Mouse (Mus musculus) embryonic facial prominence, embryonic 10.5 days (tissue): ENCODE measurements around the gene Prim1. TPM values are rescaled to one million over a fixed set of nuclear protein-coding genes. Genes with fewer than 3 reads are reported as not detected.

Experiments used
- DNase-seq: peaks from one replicate; pipeline ENCODE4 v3.0.0-alpha.2; 2017; ENCODE audit warnings: low spot score
- H3K27ac ChIP-seq: fragments of 300-500 bp; sonication (generic); replicated peaks from 2 replicates; pipeline ENCODE4 v1.5.1; 2016; ENCODE audit warnings: mild to moderate bottlenecking
- H3K27me3 ChIP-seq: fragments of 300-500 bp; sonication (generic); replicated peaks from 2 replicates; pipeline ENCODE4 v1.6.1; 2016; ENCODE audit warnings: low read depth, mild to moderate bottlenecking; ENCODE audit not compliant: poor library complexity, severe bottlenecking
- H3K36me3 ChIP-seq: fragments of 300-500 bp; sonication (generic); replicated peaks from 2 replicates; pipeline ENCODE4 v1.6.1; 2016; ENCODE audit warnings: mild to moderate bottlenecking, moderate library complexity
- H3K4me1 ChIP-seq: fragments of 300-500 bp; sonication (generic); 2 replicates; pipeline ENCODE4 v1.6.1; 2016
- H3K4me3 ChIP-seq: fragments of 300-500 bp; sonication (generic); 2 replicates; pipeline ENCODE4 v1.5.1; 2016; ENCODE audit warnings: mild to moderate bottlenecking, moderate library complexity
- H3K9me3 ChIP-seq: fragments of 300-500 bp; sonication (generic); 2 replicates; pipeline ENCODE4 v1.6.1; 2016; ENCODE audit warnings: mild to moderate bottlenecking
- WGBS: fragments of 180-500 bp; shearing (Covaris S2); methylation state at CpG from one replicate; pipeline ENCODE4 v1.1.7; 2016; 5-methylcytosine and 5-hydroxymethylcytosine counted together
- polyA plus RNA-seq: library from polyadenylated mRNA; unstranded; fragments of >200 nt; fragmentation: Nextera tagmentation; extraction: Ambion mirVana; gene quantifications from 2 replicates; pipeline ENCODE4 v1.2.1, GENCODE M21; 2016

Prim1 gene
- 106 and 111 TPM in 2 replicates for polyA plus RNA-seq

GRCm38 (mm10) chr10:128015068-128015934 is at the start of gene Prim1:
Gene Prim1 (plus strand): TSS chr10:128015168.
- peaks cover 35% of the 10 kb centered on the region for H3K36me3 ChIP-seq
- peak within 1 kb of the TSS; percentile 89 for H3K27ac ChIP-seq
- peak within 1 kb of the TSS; percentile 67 for H3K4me3 ChIP-seq
- WGBS, result 6% methylated on average over 31 of the region's 31 CpGs
- DNase-seq, result peak; percentile 92
- H3K9me3 ChIP-seq, result no peaks in the 10 kb centered on the region
- H3K27me3 ChIP-seq, result no peaks in the 10 kb centered on the region
- H3K4me1 ChIP-seq, result peaks cover 8% of the 10 kb centered on the region

GRCm38 (mm10) chr10:127966506-127966905 is 48.5 kb upstream of the Prim1 start:
- peaks cover 3% of the 10 kb centered on the region; the same call in 1 of the 2 replicates for H3K9me3 ChIP-seq
- peaks cover 23% of the 10 kb centered on the region for H3K4me1 ChIP-seq
- no peaks in the 10 kb centered on the region for H3K27me3 ChIP-seq
- no peak overlapping the region for H3K27ac ChIP-seq
- no peaks in the 10 kb centered on the region for H3K36me3 ChIP-seq
- H3K4me3 ChIP-seq, result no peak overlapping the region
- DNase-seq, result no peak
- 95% methylated on average over 6 of the region's 6 CpGs for WGBS

- WGBS, result 73% methylated on average over 4 of the region's 4 CpGs
- Histone ChIP-seq H3K9me3 (no peaks in the 10 kb centered on the region), H3K27me3 (no peaks in the 10 kb centered on the region), H3K4me1 (peaks cover 20% of the 10 kb centered on the region), H3K27ac (peak overlapping the region; percentile 64), H3K4me3 (no peak overlapping the region), H3K36me3 (no peaks in the 10 kb centered on the region)
- DNase-seq, result no peak
These were observed 45.1 kb upstream of the Prim1 start for GRCm38 (mm10) chr10:127969820-127970219.

GRCm38 (mm10) chr10:127970359-127970831 is 44.6 kb upstream of the Prim1 start:
- WGBS, result 28% methylated on average over 3 of the region's 3 CpGs
- Histone ChIP-seq H3K27ac (peak overlapping the region; percentile 72), H3K9me3 (no peaks in the 10 kb centered on the region), H3K27me3 (no peaks in the 10 kb centered on the region), H3K36me3 (no peaks in the 10 kb centered on the region), H3K4me3 (no peak overlapping the region), H3K4me1 (peaks cover 22% of the 10 kb centered on the region)
- DNase-seq, result peak; percentile 60

- peaks cover 24% of the 10 kb centered on the region for H3K4me1 ChIP-seq
- peak overlapping the region; percentile 48 for H3K27ac ChIP-seq
- DNase-seq, result no peak
- no peaks in the 10 kb centered on the region for H3K9me3 ChIP-seq
- H3K4me3 ChIP-seq, result no peak overlapping the region
- H3K36me3 ChIP-seq, result no peaks in the 10 kb centered on the region
- WGBS, result 65% methylated on average over 3 of the region's 3 CpGs
- H3K27me3 ChIP-seq, result no peaks in the 10 kb centered on the region
These were observed 43.8 kb upstream of the Prim1 start for GRCm38 (mm10) chr10:127971135-127971534.

GRCm38 (mm10) chr10:127974062-127974461 is 40.9 kb upstream of the Prim1 start:
- no peak for DNase-seq
- Histone ChIP-seq H3K36me3 (no peaks in the 10 kb centered on the region), H3K4me3 (no peak overlapping the region), H3K27me3 (no peaks in the 10 kb centered on the region), H3K4me1 (peaks cover 28% of the 10 kb centered on the region), H3K9me3 (no peaks in the 10 kb centered on the region), H3K27ac (no peak overlapping the region)
- whole genome bisulfite sequencing, result 86% methylated on average over 3 of the region's 3 CpGs

- WGBS, result 26% methylated on average over 1 of the region's 1 CpGs
- DNase-seq, result no peak
- peaks cover 16% of the 10 kb centered on the region for H3K4me1 ChIP-seq
These were observed 39.5 kb upstream of the Prim1 start for GRCm38 (mm10) chr10:127975503-127975902.

GRCm38 (mm10) chr10:127984650-127985049 is 30.3 kb upstream of the Prim1 start:
- DNase-seq, result no peak
- H3K36me3 ChIP-seq, result no peaks in the 10 kb centered on the region
- WGBS, result 84% methylated on average over 5 of the region's 5 CpGs
- peaks cover 4% of the 10 kb centered on the region; the same call in 1 of the 2 replicates for H3K9me3 ChIP-seq
- H3K4me1 ChIP-seq, result peaks cover 22% of the 10 kb centered on the region
- no peaks in the 10 kb centered on the region for H3K27me3 ChIP-seq
- H3K4me3 ChIP-seq, result no peak overlapping the region
- peak overlapping the region; percentile 1; the same call in 1 of the 2 replicates for H3K27ac ChIP-seq

More at GRCm38 (mm10) chr10:127975503-127975902, 39.5 kb upstream of the Prim1 start:
- Histone ChIP-seq H3K27ac (no peak overlapping the region), H3K36me3 (no peaks in the 10 kb centered on the region), H3K4me3 (no peak overlapping the region), H3K27me3 (no peaks in the 10 kb centered on the region), H3K9me3 (no peaks in the 10 kb centered on the region)

GRCm38 (mm10) chr10:127985601-127986000 is 29.4 kb upstream of the Prim1 start:
- no peak overlapping the region for H3K4me3 ChIP-seq
- peaks cover 4% of the 10 kb centered on the region; the same call in 1 of the 2 replicates for H3K9me3 ChIP-seq
- no peaks in the 10 kb centered on the region for H3K36me3 ChIP-seq
- peak overlapping the region; percentile 55; the same call in 1 of the 2 replicates for H3K27ac ChIP-seq
- no peak for DNase-seq
- WGBS, result 33% methylated on average over 8 of the region's 8 CpGs
- peaks cover 21% of the 10 kb centered on the region for H3K4me1 ChIP-seq
- H3K27me3 ChIP-seq, result no peaks in the 10 kb centered on the region

- no peak for DNase-seq
- no peak overlapping the region for H3K4me3 ChIP-seq
- no peaks in the 10 kb centered on the region for H3K27me3 ChIP-seq
- no peaks in the 10 kb centered on the region for H3K36me3 ChIP-seq
- H3K9me3 ChIP-seq, result no peaks in the 10 kb centered on the region
- WGBS, result 88% methylated on average over 3 of the region's 3 CpGs
- no peaks in the 10 kb centered on the region for H3K4me1 ChIP-seq
- H3K27ac ChIP-seq, result no peak overlapping the region
These were observed 18.3 kb upstream of the Prim1 start for GRCm38 (mm10) chr10:127996690-127997089.

GRCm38 (mm10) chr10:127998260-127998659 is 16.7 kb upstream of the Prim1 start:
- Histone ChIP-seq H3K27me3 (no peaks in the 10 kb centered on the region), H3K4me3 (no peak overlapping the region), H3K9me3 (no peaks in the 10 kb centered on the region), H3K36me3 (no peaks in the 10 kb centered on the region), H3K4me1 (no peaks in the 10 kb centered on the region), H3K27ac (no peak overlapping the region)
- no peak for DNase-seq
- 96% methylated on average over 1 of the region's 1 CpGs for WGBS

GRCm38 (mm10) chr10:128003281-128003801 is 11.6 kb upstream of the Prim1 start:
- H3K4me1 ChIP-seq, result 0 out of 2 replicates have a peak, but pooled peaks cover 3% of the 10 kb centered on the region
- WGBS, result 85% methylated on average over 3 of the region's 3 CpGs
- H3K36me3 ChIP-seq, result no peaks in the 10 kb centered on the region
- no peak for DNase-seq
- no peaks in the 10 kb centered on the region for H3K9me3 ChIP-seq
- no peak overlapping the region for H3K27ac ChIP-seq
- H3K4me3 ChIP-seq, result no peak overlapping the region
- H3K27me3 ChIP-seq, result no peaks in the 10 kb centered on the region
